In the genomic region with DNA sequence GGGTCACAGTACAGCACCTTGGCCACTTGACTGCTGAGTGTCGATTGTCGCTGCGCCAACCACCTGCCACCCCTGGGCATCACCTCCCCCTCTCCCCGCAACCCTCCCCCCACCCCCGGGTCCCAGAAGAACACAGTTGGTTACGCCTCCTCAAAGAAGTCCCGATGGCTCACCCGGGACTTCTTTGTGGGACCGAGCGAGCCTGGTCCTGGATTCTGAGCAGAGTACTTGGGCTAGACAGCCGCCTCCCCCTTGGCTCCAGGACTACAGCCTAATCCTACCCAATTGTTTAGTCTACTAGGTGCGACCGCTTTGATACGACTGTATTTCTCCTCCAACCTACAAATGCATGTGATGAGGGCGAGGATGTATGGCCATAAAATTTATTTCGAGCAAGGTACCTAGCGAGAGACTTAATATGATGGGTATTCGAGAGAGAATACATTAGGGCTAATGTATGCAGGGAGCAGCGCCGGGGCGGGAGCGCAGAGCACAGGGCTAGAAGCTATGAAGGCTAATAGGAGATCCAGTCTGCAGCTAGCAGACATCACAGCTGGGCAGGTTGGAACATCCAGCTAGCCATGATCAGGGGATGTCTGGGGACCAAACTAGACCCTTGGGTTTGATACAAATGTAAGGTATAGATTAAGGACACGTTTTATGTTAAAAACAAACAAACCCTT, we compare ENCODE assay signal across 22 mouse cellular contexts. TPM values are rescaled to one million over a fixed set of nuclear protein-coding genes. Genes with fewer than 3 reads are reported as not detected.
DNase-seq lines count a peak whose midpoint lies in the region; ATAC-seq lines count a peak whose summit lies in the region.
"Had no signal": no experiment of that assay in that cellular context is flagged by ENCODE, and none has a peak within 500 bp of the region (broad histone marks: within the 10 kb centered on the region; RNA-seq: fewer than 3 reads in every experiment).

No protein-coding gene starts in this region.

- 2% methylated on average over 23 of the region's 23 CpGs for WGBS in forebrain, embryonic 11.5 days
- 1% methylated on average over 23 of the region's 23 CpGs for WGBS in forebrain, embryonic 14.5 days
- WGBS in hindbrain, embryonic 15.5 days = 1% methylated on average over 23 of the region's 23 CpGs
- 2% methylated on average over 23 of the region's 23 CpGs for WGBS in midbrain, embryonic 15.5 days

- no peak for ATAC-seq in forebrain, embryonic 11.5 days (replicated peaks; ENCODE audit: low FRiP score)
- ATAC-seq in forebrain, embryonic 14.5 days = no peak
- ATAC-seq in hindbrain, embryonic 15.5 days (ENCODE audit: low FRiP score, low read depth) = no peak; the same call in 1 of the 2 replicates
- peak; percentile 66; the same call in 1 of the 2 replicates for ATAC-seq in midbrain, embryonic 15.5 days (replicated peaks)
- no peak for ATAC-seq in erythroblast, adult 5-6 weeks (replicated peaks; ENCODE audit: low FRiP score, poor library complexity, severe bottlenecking)
- ATAC-seq: intestine, postnatal 0 days had no signal

- no peak for DNase-seq in forebrain, embryonic 11.5 days (ENCODE audit: low spot score)
- no peak for DNase-seq in forebrain, embryonic 14.5 days (ENCODE audit: low spot score)
- no peak for DNase-seq in retina, postnatal 1 day
- DNase-seq in right cerebral cortex, postnatal 10 days (ENCODE audit: low spot score in 2 of 2) = no peak
- no peak for DNase-seq in kidney, adult 8-10 months
- DNase-seq: cerebellum, postnatal 10 days; embryo, embryonic 11 days; heart, postnatal 36 days; kidney, postnatal 25 days; layer of hippocampus, adult 9-11 months; lung, postnatal 10 days; right cerebral cortex, postnatal 25 days; thymus, postnatal 4 days had no signal

- H3K4me3 ChIP-seq in forebrain, embryonic 11.5 days (ENCODE audit: low read depth, low read length) = no peak overlapping the region
- H3K4me3 ChIP-seq in forebrain, embryonic 14.5 days (ENCODE audit: low read depth, low read length) = no peak overlapping the region; the same call in 1 of the 2 replicates
- H3K4me3 ChIP-seq in hindbrain, embryonic 15.5 days = peak overlapping the region; percentile 11; the same call in 1 of the 2 replicates
- H3K4me3 ChIP-seq in midbrain, embryonic 15.5 days = peak overlapping the region; percentile 18
- H3K4me3 ChIP-seq: heart, embryonic 12.5 days; liver, embryonic 15.5 days; myocyte had no signal

- H3K9me3 ChIP-seq in forebrain, embryonic 11.5 days (ENCODE audit: control insufficient read depth, low read length) = no peaks in the 10 kb centered on the region
- H3K9me3 ChIP-seq in forebrain, embryonic 14.5 days (replicated peaks; ENCODE audit: control insufficient read depth, low read length) = no peaks in the 10 kb centered on the region
- H3K9me3 ChIP-seq in hindbrain, embryonic 15.5 days = no peaks in the 10 kb centered on the region
- H3K9me3 ChIP-seq in midbrain, embryonic 15.5 days = no peaks in the 10 kb centered on the region
- H3K9me3 ChIP-seq: liver, embryonic 15.5 days had no signal

- no peak overlapping the region for H3K9ac ChIP-seq in forebrain, embryonic 11.5 days (ENCODE audit: low read length)
- H3K9ac ChIP-seq in forebrain, embryonic 14.5 days (ENCODE audit: low read length) = no peak overlapping the region
- H3K9ac ChIP-seq in hindbrain, embryonic 15.5 days = 0 out of 2 replicates have a peak overlapping the region, but pooled peaks have one; percentile 10
- H3K9ac ChIP-seq in midbrain, embryonic 15.5 days = no peak overlapping the region
- H3K9ac ChIP-seq: heart, embryonic 12.5 days; liver, embryonic 15.5 days had no signal

- H3K4me1 ChIP-seq in forebrain, embryonic 11.5 days (replicated peaks; ENCODE audit: control insufficient read depth, insufficient read depth, low read length) = 0 out of 2 replicates have a peak, but pooled peaks cover 2% of the 10 kb centered on the region
- H3K4me1 ChIP-seq in forebrain, embryonic 14.5 days (ENCODE audit: control insufficient read depth, insufficient read depth, low read length) = peaks cover 3% of the 10 kb centered on the region; the same call in 1 of the 2 replicates
- peaks cover 10% of the 10 kb centered on the region for H3K4me1 ChIP-seq in hindbrain, embryonic 15.5 days (replicated peaks)
- peaks cover 9% of the 10 kb centered on the region for H3K4me1 ChIP-seq in midbrain, embryonic 15.5 days
- H3K4me1 ChIP-seq: heart, embryonic 12.5 days; liver, embryonic 15.5 days had no signal

- H3K27ac ChIP-seq in forebrain, embryonic 11.5 days (ENCODE audit: low read depth, low read length) = no peak overlapping the region
- H3K27ac ChIP-seq in forebrain, embryonic 14.5 days (ENCODE audit: low read depth, low read length) = no peak overlapping the region
- H3K27ac ChIP-seq in hindbrain, embryonic 15.5 days (replicated peaks) = no peak overlapping the region
- no peak overlapping the region for H3K27ac ChIP-seq in midbrain, embryonic 15.5 days
- H3K27ac ChIP-seq: liver, embryonic 15.5 days had no signal

- no peaks in the 10 kb centered on the region for H3K36me3 ChIP-seq in forebrain, embryonic 11.5 days (ENCODE audit: control insufficient read depth, insufficient read depth, low read length)
- H3K36me3 ChIP-seq in forebrain, embryonic 14.5 days (ENCODE audit: control insufficient read depth, insufficient read depth, low read length) = no peaks in the 10 kb centered on the region
- H3K36me3 ChIP-seq in hindbrain, embryonic 15.5 days = no peaks in the 10 kb centered on the region
- no peaks in the 10 kb centered on the region for H3K36me3 ChIP-seq in midbrain, embryonic 15.5 days (replicated peaks)
- H3K36me3 ChIP-seq: heart, embryonic 12.5 days; liver, embryonic 15.5 days had no signal

- H3K27me3 ChIP-seq in forebrain, embryonic 11.5 days (ENCODE audit: control insufficient read depth, insufficient read depth, low read length) = peaks cover 70% of the 10 kb centered on the region
- peaks cover 72% of the 10 kb centered on the region for H3K27me3 ChIP-seq in forebrain, embryonic 14.5 days (replicated peaks; ENCODE audit: control insufficient read depth, insufficient read depth, low read length)
- H3K27me3 ChIP-seq in hindbrain, embryonic 15.5 days = peaks cover 93% of the 10 kb centered on the region
- peaks cover 93% of the 10 kb centered on the region for H3K27me3 ChIP-seq in midbrain, embryonic 15.5 days (replicated peaks)

- peak overlapping the region; percentile 24; the same call in 1 of the 2 replicates for H3K4me2 ChIP-seq in forebrain, embryonic 11.5 days (ENCODE audit: low read depth, low read length, severe bottlenecking)
- peak overlapping the region; percentile 36 for H3K4me2 ChIP-seq in forebrain, embryonic 14.5 days (ENCODE audit: low read length)
- peak overlapping the region; percentile 42 for H3K4me2 ChIP-seq in hindbrain, embryonic 15.5 days
- peak overlapping the region; percentile 33 for H3K4me2 ChIP-seq in midbrain, embryonic 15.5 days
- H3K4me2 ChIP-seq: heart, embryonic 12.5 days; liver, embryonic 15.5 days had no signal

RNA-seq across cellular contexts. Expression of a gene that starts 22.2 kb away (rescaled TPM):
- 0.07 and 0.08 TPM in 2 replicates for polyA plus RNA-seq in forebrain, embryonic 11.5 days (2014; fragmentation: Nextera tagmentation; extraction: Ambion mirVana)
- 0.11 TPM in 1 of 2 replicates, not detected in the other for polyA plus RNA-seq in forebrain, embryonic 14.5 days (2014; fragmentation: Nextera tagmentation; extraction: Ambion mirVana)
- polyA plus RNA-seq in hindbrain, embryonic 15.5 days (2015; fragmentation: Nextera tagmentation; extraction: Ambion mirVana) = 2.3 and 3.5 TPM in 2 replicates
- polyA plus RNA-seq in midbrain, embryonic 15.5 days (2015; fragmentation: Nextera tagmentation; extraction: Ambion mirVana) = 1.5 and 1.6 TPM in 2 replicates
- not detected in 2 replicates for total RNA-seq in erythroblast, adult 5-6 weeks (2015; ENCODE audit: low replicate concordance)
- total RNA-seq in erythroblast, adult 5-6 weeks (2017; ENCODE audit: low replicate concordance) = not detected in 2 replicates
- total RNA-seq: heart, postnatal 36 days; megakaryocyte, adult 5-6 weeks had no signal
- polyA plus RNA-seq: heart, embryonic 12.5 days; limb, embryonic 14.5 days; liver, embryonic 15.5 days had no signal

Comparison
In these comparisons a context has a peak if more than half of its experiments do, and no peak if none do; other contexts are left out.
1. H3K4me3 ChIP-seq: peak in hindbrain, embryonic 15.5 days (single experiment) and midbrain, embryonic 15.5 days (single experiment); none in forebrain, embryonic 11.5 days (single experiment) and forebrain, embryonic 14.5 days (single experiment).
2. Peak in every context shown above with its lines, with median percentiles within 50 percentile points of each other: H3K4me2 ChIP-seq.